Mouse (Mus musculus) CD4-positive, CD25-positive, alpha-beta regulatory T cell, adult 4 months (primary cell): ENCODE data around the gene Atp8a2. TPM values are rescaled to one million over a fixed set of nuclear protein-coding genes. Genes with fewer than 3 reads are reported as not detected.
A peak's percentile ranks its signal among the peaks of the same experiment; 100 is the strongest.

Experiments
- ATAC-seq: one replicate; pipeline ENCODE4 v1.8.0; 2017
- polyA plus RNA-seq, 2 experiments: library from polyadenylated mRNA; unstranded; fragments of 100-300 nt; shearing (Covaris generic); gene quantifications; one replicate each; pipeline ENCODE4 v1.2.1; 2017

Gene Atp8a2
- polyA plus RNA-seq, 2 experiments from 2014 or later: 0.98 to 1.9 TPM

DNA sequence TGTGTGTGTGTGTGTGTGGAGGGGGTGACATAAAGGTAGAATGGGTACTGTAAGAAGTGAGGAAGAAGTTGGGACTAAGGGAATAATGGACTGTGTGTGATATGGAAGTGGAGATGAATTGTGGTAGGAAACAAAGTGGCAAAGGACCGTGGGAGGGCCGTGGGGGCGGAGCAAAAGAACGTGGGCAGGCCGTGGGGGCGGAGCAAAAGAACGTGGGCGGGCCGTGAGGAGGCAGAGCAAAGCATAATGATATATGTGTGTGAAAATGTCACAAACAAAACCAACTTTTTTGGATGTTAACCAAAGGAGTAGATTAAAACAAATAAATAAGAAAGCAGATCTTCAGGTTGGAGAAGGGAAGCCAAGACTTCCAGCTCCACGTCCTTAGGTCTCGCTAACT is 44.6 kb downstream of the Atp8a2 start:
- no peak for ATAC-seq

DNA sequence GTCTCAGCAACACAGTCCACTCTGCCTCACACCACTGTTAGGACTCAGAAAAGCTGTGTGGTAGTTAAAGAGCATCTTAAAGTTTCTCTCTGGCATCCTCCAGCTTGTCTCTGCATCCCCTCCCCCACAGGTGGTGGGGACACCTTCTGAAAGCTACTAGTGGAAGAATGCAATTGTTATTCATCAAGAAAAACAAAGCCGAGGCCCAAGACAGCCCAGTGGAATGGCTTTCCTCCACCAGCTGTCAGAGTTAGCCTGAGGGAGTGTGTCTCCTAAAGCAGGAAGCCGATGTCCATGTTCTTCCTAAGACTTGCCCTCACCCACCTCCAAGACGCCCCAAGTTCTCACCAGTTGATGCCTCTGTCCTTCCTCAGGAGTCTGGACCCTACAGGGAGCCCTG is 48.1 kb downstream of the Atp8a2 start:
- no peak for ATAC-seq

DNA sequence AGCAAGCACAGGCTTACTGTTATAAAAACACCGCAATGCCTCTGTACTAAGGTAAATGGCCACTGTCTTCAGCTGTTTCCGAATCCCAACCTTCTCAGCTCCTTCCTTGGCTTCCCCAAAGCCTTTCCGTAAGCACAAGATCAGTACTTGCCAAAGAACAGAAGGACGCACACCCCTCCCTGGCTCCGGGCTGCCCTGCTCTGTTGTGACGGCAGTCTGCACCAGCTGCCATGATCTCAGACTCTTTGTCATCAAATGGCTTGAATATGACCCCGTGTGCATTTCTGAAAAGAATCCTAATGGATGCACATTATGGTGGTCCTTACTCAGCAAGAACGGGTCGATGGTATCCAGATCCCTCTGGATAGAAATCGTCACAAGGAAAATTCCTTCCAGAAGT is 53.7 kb downstream of the Atp8a2 start:
- ATAC-seq: no peak

- ATAC-seq: peak; percentile 47
These were observed 58.6 kb downstream of the Atp8a2 start for GRCm38 (mm10) chr14:60138339-60138738.

DNA sequence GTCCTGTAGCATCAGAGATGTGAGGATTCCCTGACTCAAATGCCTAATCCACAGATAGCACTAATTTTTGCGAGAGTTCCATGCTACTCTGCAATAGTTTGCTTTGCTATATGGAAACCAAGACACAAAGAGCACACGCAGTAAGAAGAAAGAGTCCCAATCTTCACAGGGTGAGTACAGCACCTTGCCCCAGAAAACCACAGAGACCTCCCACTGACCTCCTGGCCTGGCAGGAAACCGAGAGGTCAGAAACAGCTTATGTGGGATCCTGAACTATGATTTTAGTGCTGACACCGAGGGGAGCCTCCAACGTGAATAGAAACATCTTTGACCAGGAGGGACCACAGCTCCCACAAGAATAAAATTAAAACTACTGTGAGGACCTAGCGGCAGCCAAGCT is 59.2 kb downstream of the Atp8a2 start:
- no peak for ATAC-seq

GRCm38 (mm10) chr14:60135801-60136200 is 61.2 kb downstream of the Atp8a2 start:
- no peak for ATAC-seq

DNA sequence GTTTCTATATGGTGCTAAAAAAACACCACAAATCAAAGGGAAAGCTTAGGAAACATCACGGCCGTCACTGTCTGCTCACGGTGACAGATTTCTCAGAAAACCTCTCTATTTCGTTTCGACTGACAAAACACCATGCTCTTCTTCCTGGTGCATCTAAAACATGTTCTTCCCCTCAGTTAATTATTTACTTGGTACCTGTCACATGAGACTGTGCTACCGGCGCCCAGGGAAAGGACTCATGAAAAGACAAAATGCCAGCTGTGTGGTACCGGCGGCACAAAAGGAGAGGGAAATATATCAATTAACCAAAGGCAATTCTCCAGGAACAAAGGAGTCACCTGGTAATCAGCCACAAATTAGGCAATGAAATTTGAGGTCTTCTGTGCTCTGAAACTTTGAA is 62.3 kb downstream of the Atp8a2 start:
- no peak for ATAC-seq

DNA sequence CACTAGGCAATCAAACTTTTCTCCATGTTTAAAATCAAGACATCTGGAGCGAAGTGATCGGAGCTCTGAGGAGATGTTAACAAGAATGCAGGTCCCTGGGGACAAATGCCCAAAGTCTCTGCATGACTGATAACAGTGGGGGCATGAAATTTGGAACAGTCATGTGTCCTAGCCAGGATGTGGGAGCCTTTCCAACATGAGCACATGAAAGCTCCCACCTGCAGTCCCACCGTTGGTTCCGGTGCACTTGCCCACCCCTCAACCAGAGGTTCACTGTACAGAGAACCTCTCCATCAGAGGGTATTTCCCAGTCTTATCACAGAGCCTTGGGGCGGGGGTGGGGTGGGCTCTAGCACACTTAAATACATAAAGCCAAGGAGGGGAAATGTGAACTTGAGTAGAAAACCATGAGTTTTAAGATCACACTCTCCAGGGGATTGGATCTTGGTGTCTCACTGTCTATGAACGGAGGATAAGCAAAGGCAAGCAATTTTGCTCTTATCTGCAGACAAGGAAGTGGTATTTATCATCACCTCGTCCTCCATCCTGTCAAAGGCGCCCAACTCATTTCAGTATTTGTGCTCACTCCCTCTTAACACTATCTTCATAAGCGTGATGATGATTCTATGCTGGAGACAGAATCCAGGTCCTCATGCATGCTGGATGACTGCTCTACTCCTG is 65.6 kb downstream of the Atp8a2 start:
- ATAC-seq: peak; percentile 58

GRCm38 (mm10) chr14:60129564-60129963 is 67.4 kb downstream of the Atp8a2 start:
- peak; percentile 88 for ATAC-seq

GRCm38 (mm10) chr14:60125202-60125601 is 71.8 kb downstream of the Atp8a2 start:
- ATAC-seq: no peak

DNA sequence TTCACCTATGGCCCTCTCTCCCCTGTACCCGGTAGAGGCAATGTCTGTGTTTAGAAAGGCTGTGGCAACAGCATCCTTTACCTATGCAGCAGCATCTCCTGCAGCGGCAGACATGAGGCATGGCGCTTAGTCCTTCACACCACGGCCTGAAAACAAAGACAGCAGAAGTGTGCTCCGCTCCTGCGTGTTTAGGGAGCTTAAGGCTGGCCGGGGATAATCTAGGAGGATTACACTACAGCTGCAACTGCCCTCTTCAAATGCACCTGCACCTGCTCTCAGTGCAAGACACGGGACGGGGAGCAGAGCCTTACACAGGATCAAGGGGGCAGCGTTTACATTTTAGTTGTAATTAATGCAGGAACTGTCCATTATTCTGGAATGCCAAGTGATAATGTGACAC is 75.4 kb downstream of the Atp8a2 start:
- ATAC-seq: no peak

- peak; percentile 53 for ATAC-seq
These were observed 79.0 kb downstream of the Atp8a2 start for GRCm38 (mm10) chr14:60117792-60118585.

- ATAC-seq: peak; percentile 89
These were observed 109.9 kb downstream of the Atp8a2 start for GRCm38 (mm10) chr14:60086808-60087725.

- ATAC-seq: no peak
These were observed 110.6 kb downstream of the Atp8a2 start for GRCm38 (mm10) chr14:60086254-60086807.

- no peak for ATAC-seq
These were observed 114.2 kb downstream of the Atp8a2 start for GRCm38 (mm10) chr14:60082771-60083170.

GRCm38 (mm10) chr14:60072496-60072895 is 124.5 kb downstream of the Atp8a2 start:
- peak; percentile 49 for ATAC-seq

- no peak for ATAC-seq
These were observed 131.8 kb downstream of the Atp8a2 start for GRCm38 (mm10) chr14:60065186-60065585.

DNA sequence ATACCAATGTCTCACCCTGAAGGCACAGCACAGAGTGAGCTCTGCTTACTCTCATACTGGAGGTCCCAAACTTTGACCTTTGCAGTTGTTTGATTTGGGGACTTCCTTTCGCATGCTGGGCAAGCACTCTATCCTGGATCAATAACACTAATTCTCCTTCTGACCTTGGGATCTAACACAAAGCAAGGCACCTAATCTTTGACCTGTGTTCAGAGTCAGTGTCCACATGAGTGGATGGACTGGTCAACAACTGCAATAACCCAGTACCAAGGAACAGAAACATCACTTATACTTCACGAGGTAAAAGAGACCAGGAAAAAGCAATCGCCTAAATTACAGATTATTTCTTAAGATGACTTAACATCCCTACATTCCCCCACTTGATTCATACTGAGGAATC is 136.0 kb downstream of the Atp8a2 start:
- ATAC-seq: no peak

DNA sequence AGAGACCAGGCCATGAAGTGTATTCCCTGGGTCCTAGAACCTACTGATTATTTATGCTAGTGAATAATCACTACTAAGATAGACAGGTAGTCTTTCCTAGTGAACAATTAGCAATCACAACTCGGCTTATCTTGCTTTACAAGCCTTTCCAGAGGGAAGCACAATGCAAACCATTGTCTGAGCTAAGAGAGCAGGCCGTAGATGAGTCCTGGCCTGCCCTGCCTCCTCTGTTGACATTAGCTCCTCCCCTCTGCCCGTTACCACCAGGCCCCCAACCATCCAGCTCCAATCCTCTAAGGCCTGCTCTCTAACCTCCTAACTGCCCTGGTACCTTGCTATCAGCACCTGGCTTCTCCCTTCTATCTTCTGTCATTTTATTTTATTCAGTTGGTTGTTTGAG is 138.1 kb downstream of the Atp8a2 start:
- no peak for ATAC-seq

DNA sequence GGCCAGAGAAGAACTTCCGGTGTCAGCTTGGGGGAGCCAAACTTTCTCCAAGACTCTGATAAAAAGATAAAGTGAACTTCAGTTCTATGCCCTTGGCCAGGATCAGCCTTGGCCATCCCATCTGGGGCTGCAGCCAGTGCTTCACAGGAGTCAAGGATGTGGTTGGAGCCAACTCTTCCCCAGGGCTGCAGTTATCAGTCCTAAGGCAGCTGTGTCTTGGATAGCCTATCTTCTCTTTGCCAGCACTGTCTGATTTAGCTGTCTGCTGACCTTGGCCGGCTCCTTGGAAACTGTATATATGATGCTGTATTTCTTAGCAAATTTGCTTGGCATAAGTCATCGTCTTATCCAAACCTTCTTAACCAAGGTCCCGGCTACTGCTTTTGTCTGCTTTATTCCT is 141.7 kb downstream of the Atp8a2 start:
- ATAC-seq: no peak

- ATAC-seq: no peak
These were observed 166.3 kb downstream of the Atp8a2 start for GRCm38 (mm10) chr14:60030666-60031065.

DNA sequence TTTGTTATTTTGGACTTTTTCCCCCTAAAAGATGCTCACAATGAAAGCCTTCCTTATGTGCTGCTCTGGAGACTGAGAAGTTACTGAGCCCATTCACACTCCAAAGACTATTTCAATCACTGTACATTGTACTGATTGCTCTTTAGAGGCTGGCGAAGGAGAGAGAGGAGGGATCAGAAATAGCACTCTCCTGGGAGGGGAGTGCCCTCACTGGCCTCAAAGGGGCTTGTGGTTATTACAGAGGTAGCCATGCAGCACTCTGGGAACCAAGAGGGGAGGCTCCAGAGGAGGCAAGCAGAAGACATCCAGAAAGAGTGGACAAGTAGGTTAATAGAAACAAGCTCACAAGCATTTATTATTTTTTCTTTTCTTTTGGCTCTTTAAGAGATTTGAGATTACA is 169.8 kb downstream of the Atp8a2 start:
- no peak for ATAC-seq

DNA sequence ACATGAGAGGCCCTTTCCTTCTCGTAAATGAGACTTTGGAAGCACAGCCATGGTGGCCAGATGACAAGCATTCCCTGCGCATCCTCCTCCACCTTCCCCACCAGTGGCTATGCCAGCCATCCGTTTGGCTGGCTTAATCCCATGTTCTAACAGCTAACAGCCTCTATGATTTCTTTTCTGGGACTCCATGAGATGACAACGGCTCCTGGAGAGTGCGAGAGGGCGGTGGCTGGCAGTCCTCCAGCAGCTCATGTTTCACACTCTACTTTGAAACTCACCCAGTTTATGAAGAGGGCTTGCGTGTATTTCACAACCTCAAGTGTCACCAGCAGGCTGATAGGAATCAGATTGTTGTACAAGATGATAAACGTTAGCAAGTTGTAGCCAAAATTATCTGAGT is 170.3 kb downstream of the Atp8a2 start:
- ATAC-seq: no peak
